Mouse (Mus musculus) intestine, postnatal 0 days (tissue): ENCODE results near the gene Sqor. TPM values are rescaled to one million over a fixed set of nuclear protein-coding genes. Genes with fewer than 3 reads are reported as not detected.

ENCODE experiments used
- ATAC-seq: fragments of 200-750 bp; cut with Nextera tagmentation; 2 replicates; pipeline ENCODE4 v1.8.0; 2017; ENCODE audit warnings: mild to moderate bottlenecking, moderate TSS enrichment, moderate library complexity
- H3K27ac ChIP-seq: fragments of 300-500 bp; sonication (generic); 2 replicates; pipeline ENCODE4 v1.5.1; 2014; ENCODE audit warnings: mild to moderate bottlenecking, low read depth, low read length, moderate library complexity
- H3K27me3 ChIP-seq: fragments of 300-500 bp; sonication (generic); replicated peaks from 2 replicates; pipeline ENCODE4 v1.6.1; 2014; ENCODE audit warnings: low read length, mixed read lengths; ENCODE audit not compliant: control insufficient read depth, insufficient read depth
- H3K36me3 ChIP-seq: fragments of 300-500 bp; sonication (generic); 2 replicates; pipeline ENCODE4 v1.6.1; 2014; ENCODE audit warnings: mild to moderate bottlenecking, moderate library complexity; ENCODE audit not compliant: control insufficient read depth, insufficient read depth
- H3K4me1 ChIP-seq: fragments of 300-500 bp; sonication (generic); replicated peaks from 2 replicates; pipeline ENCODE4 v1.6.1; 2014; ENCODE audit warnings: antibody characterized with exemption, low read length, mixed read lengths; ENCODE audit not compliant: control insufficient read depth, insufficient read depth
- H3K4me2 ChIP-seq: fragments of 300-500 bp; sonication (generic); replicated peaks from 2 replicates; pipeline ENCODE4 v1.6.1; 2014; ENCODE audit warnings: low read depth, mild to moderate bottlenecking, moderate library complexity
- H3K4me3 ChIP-seq: fragments of 300-500 bp; sonication (generic); 2 replicates; pipeline ENCODE4 v1.5.1; 2014; ENCODE audit warnings: low read depth, low read length
- H3K9ac ChIP-seq: fragments of 300-500 bp; sonication (generic); 2 replicates; pipeline ENCODE4 v1.6.1; 2014; ENCODE audit warnings: mild to moderate bottlenecking, low read depth, low read length
- H3K9me3 ChIP-seq: fragments of 300-500 bp; sonication (generic); 2 replicates; pipeline ENCODE4 v1.6.1; 2016; ENCODE audit warnings: mixed run types; ENCODE audit not compliant: control insufficient read depth
- CTCF ChIP-seq: sonication (generic); IDR thresholded peaks from 2 replicates; pipeline ENCODE4 v1.5.1; 2016; ENCODE audit warnings: low read depth, mild to moderate bottlenecking, control low read depth, antibody characterized with exemption, moderate library complexity
- WGBS: fragments of 180-500 bp; shearing (Covaris S2); extraction: QIAGEN DNeasy Blood & Tissue Kit; methylation state at CpG from one replicate; pipeline ENCODE4 v1.1.7; 2014; 5-methylcytosine and 5-hydroxymethylcytosine counted together
- polyA plus RNA-seq: library from polyadenylated mRNA; unstranded; fragments of >200 nt; fragmentation: Nextera tagmentation; extraction: Ambion mirVana; gene quantifications from 2 replicates; pipeline ENCODE4 v1.2.1, GENCODE M21; 2015

Gene Sqor
- polyA plus RNA-seq, 1 experiment from 2014 or later: 62.2 TPM

- H3K9me3 ChIP-seq: no peaks in the 10 kb centered on the region
- peak overlapping the region; percentile 62; the same call in 1 of the 2 replicates for H3K4me3 ChIP-seq
- H3K27ac ChIP-seq: no peak overlapping the region
Measured at GRCm38 (mm10) chr2:122764526-122764925, 511 bp upstream of the Sqor start.

GRCm38 (mm10) chr2:122765794-122766145 lies 733 bp downstream of the Sqor start:
- peaks cover 2% of the 10 kb centered on the region; the same call in 1 of the 2 replicates for H3K4me1 ChIP-seq
- H3K36me3 ChIP-seq: no peaks in the 10 kb centered on the region
- H3K9ac ChIP-seq: peak overlapping the region; percentile 67
- peak; percentile 27 for ATAC-seq
- no peak for TF ChIP-seq CTCF
- H3K9me3 ChIP-seq: no peaks in the 10 kb centered on the region
- 30% methylated on average over 3 of the region's 3 CpGs for WGBS
- H3K4me3 ChIP-seq: peak overlapping the region; percentile 62
- H3K27ac ChIP-seq: peak overlapping the region; percentile 78
- peak overlapping the region; percentile 84 for H3K4me2 ChIP-seq
- no peaks in the 10 kb centered on the region for H3K27me3 ChIP-seq

More at GRCm38 (mm10) chr2:122764526-122764925, 511 bp upstream of the Sqor start:
- ATAC-seq: no peak
- no peaks in the 10 kb centered on the region for H3K36me3 ChIP-seq
- peaks cover 2% of the 10 kb centered on the region; the same call in 1 of the 2 replicates for H3K4me1 ChIP-seq
- TF ChIP-seq CTCF: peak; percentile 35; the same call in 1 of the 2 replicates
- H3K4me2 ChIP-seq: peak overlapping the region; percentile 84
- WGBS: 53% methylated on average over 6 of the region's 6 CpGs
- H3K9ac ChIP-seq: no peak overlapping the region
- no peaks in the 10 kb centered on the region for H3K27me3 ChIP-seq

- no peak for TF ChIP-seq CTCF
- Histone ChIP-seq H3K9ac (no peak overlapping the region), H3K27me3 (no peaks in the 10 kb centered on the region), H3K9me3 (no peaks in the 10 kb centered on the region), H3K36me3 (no peaks in the 10 kb centered on the region), H3K4me3 (no peak overlapping the region), H3K4me2 (no peak overlapping the region), H3K27ac (no peak overlapping the region), H3K4me1 (0 out of 2 replicates have a peak, but pooled peaks cover 10% of the 10 kb centered on the region)
- WGBS: 43% methylated on average over 2 of the region's 2 CpGs
- ATAC-seq: peak; percentile 55
Measured at GRCm38 (mm10) chr2:122771002-122771401, 6.0 kb downstream of the Sqor start.

- Histone ChIP-seq H3K27me3 (no peaks in the 10 kb centered on the region), H3K4me3 (no peak overlapping the region), H3K9me3 (no peaks in the 10 kb centered on the region), H3K36me3 (no peaks in the 10 kb centered on the region), H3K4me1 (0 out of 2 replicates have a peak, but pooled peaks cover 8% of the 10 kb centered on the region), H3K27ac (no peak overlapping the region), H3K9ac (no peak overlapping the region), H3K4me2 (no peak overlapping the region)
- no peak for TF ChIP-seq CTCF
- no peak for ATAC-seq
- WGBS: 78% methylated on average over 1 of the region's 1 CpGs
Measured at GRCm38 (mm10) chr2:122772899-122773298, 7.9 kb downstream of the Sqor start.

- Histone ChIP-seq H3K36me3 (no peaks in the 10 kb centered on the region), H3K27ac (no peak overlapping the region), H3K4me2 (no peak overlapping the region), H3K4me3 (no peak overlapping the region), H3K9me3 (no peaks in the 10 kb centered on the region), H3K27me3 (no peaks in the 10 kb centered on the region), H3K4me1 (0 out of 2 replicates have a peak, but pooled peaks cover 8% of the 10 kb centered on the region), H3K9ac (no peak overlapping the region)
- WGBS: 50% methylated on average over 1 of the region's 1 CpGs
- no peak for ATAC-seq
- no peak for TF ChIP-seq CTCF
Measured at GRCm38 (mm10) chr2:122775491-122775890, 10.5 kb downstream of the Sqor start.

GRCm38 (mm10) chr2:122776823-122777222 lies 11.8 kb downstream of the Sqor start:
- no peak for TF ChIP-seq CTCF
- no peak overlapping the region for H3K4me3 ChIP-seq
- no peak for ATAC-seq
- H3K4me2 ChIP-seq: no peak overlapping the region
- no peaks in the 10 kb centered on the region for H3K9me3 ChIP-seq
- H3K9ac ChIP-seq: no peak overlapping the region
- no peaks in the 10 kb centered on the region for H3K27me3 ChIP-seq
- no peaks in the 10 kb centered on the region for H3K4me1 ChIP-seq
- WGBS: 68% methylated on average over 2 of the region's 2 CpGs
- no peak overlapping the region for H3K27ac ChIP-seq
- H3K36me3 ChIP-seq: no peaks in the 10 kb centered on the region

DNA sequence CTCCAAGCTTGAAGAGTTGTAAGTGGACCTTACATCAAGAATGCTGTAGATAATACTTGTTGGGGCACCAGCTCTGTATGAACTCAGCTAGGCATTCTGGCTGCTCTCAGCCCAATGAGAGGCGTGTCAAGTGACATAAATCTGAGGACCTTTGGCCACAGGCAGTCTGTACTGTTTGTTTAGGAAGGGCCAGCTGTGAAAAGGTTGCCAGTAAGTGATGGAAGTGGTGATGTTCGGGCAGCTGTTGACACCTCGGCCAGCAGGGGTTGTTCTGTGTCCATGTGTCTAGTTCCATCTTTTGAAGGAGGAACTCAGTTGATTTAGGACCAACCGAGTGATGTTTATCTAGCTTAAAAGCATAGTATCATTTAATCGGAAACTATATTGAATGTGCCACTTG lies 14.9 kb downstream of the Sqor start:
- Histone ChIP-seq H3K4me1 (peaks cover 12% of the 10 kb centered on the region), H3K4me3 (no peak overlapping the region), H3K36me3 (no peaks in the 10 kb centered on the region), H3K27me3 (no peaks in the 10 kb centered on the region), H3K4me2 (no peak overlapping the region), H3K27ac (no peak overlapping the region), H3K9ac (no peak overlapping the region), H3K9me3 (no peaks in the 10 kb centered on the region)
- peak; percentile 59 for ATAC-seq
- peak; percentile 35; the same call in 1 of the 2 replicates for TF ChIP-seq CTCF
- WGBS: 24% methylated on average over 5 of the region's 5 CpGs
